Mouse (Mus musculus) liver, embryonic 12.5 days (tissue): ENCODE measurements around the gene Mettl1. TPM values are rescaled to one million over a fixed set of nuclear protein-coding genes. Genes with fewer than 3 reads are reported as not detected.
A peak's percentile ranks its signal among the peaks of the same experiment; 100 is the strongest.

ENCODE experiments used
- microRNA counts: library from miRNA; unstranded; fragments of <30 nt; microRNA quantifications from one replicate; lab custom pipeline; 2017
- microRNA-seq: library from miRNA; unstranded; fragments of <30 nt; microRNA quantifications from one replicate; pipeline ENCODE4, GENCODE M21; 2017
- polyA plus RNA-seq: library from polyadenylated mRNA; unstranded; fragments of >200 nt; fragmentation: Nextera tagmentation; extraction: Ambion mirVana; gene quantifications from 2 replicates; pipeline ENCODE4 v1.2.1, GENCODE M21; 2016

The Mettl1 gene
- polyA plus RNA-seq, 1 experiment from 2014 or later: 33.6 TPM

MicroRNA genes within 50 kb of the gene (microRNA counts, 519-probe panel; counts per million panel counts)
- microRNA mmu-miR-26a (lab: Ali Mortazavi, UCI): 582 counts per million, percentile 70 among the panel's probes with 10 or more counts
- 582 counts per million, percentile 70 among the panel's probes with 10 or more counts for microRNA mmu-miR-546 (lab: Ali Mortazavi, UCI)

Small RNA genes within 50 kb of the gene (microRNA-seq; reads per million reads assigned to microRNA genes)
- gene Mir26a-2: 47.8 reads per million, percentile 41 among the genes with 10 or more reads in this experiment
- gene Mir546: not detected

Other genes with a start within 250 kb of the Mettl1 start
- gene Atp23, start 140.1 kb upstream of the Mettl1 start, polyA plus RNA-seq: 13.9 and 14.4 TPM in 2 replicates
- gene Ctdsp2, start 62.7 kb upstream of the Mettl1 start, polyA plus RNA-seq: 22.2 and 24.0 TPM in 2 replicates
- 0.18 and 0.19 TPM in 2 replicates for gene Avil, start 40.7 kb upstream of the Mettl1 start, polyA plus RNA-seq
- gene Tsfm, start 10.6 kb upstream of the Mettl1 start, polyA plus RNA-seq: 72.3 and 75.5 TPM in 2 replicates
- 0.13 and 0.29 TPM in 2 replicates for gene Eef1akmt3, start 99 bp downstream of the Mettl1 start, polyA plus RNA-seq
- 0.05 and 0.10 TPM in 2 replicates for gene Cyp27b1, start 6.8 kb downstream of the Mettl1 start, polyA plus RNA-seq
- 0.06 and 0.20 TPM in 2 replicates for gene March9, start 18.8 kb downstream of the Mettl1 start, polyA plus RNA-seq
- gene Cdk4, start 22.1 kb downstream of the Mettl1 start, polyA plus RNA-seq: 766 and 777 TPM in 2 replicates
- gene Tspan31, start 28.9 kb downstream of the Mettl1 start, polyA plus RNA-seq: 75.2 and 81.9 TPM in 2 replicates
- gene Agap2, start 33.9 kb downstream of the Mettl1 start, polyA plus RNA-seq: 0.92 and 1.6 TPM in 2 replicates
- gene Os9, start 79.7 kb downstream of the Mettl1 start, polyA plus RNA-seq: 49.5 and 51.4 TPM in 2 replicates
- gene B4galnt1, start 123.8 kb downstream of the Mettl1 start, polyA plus RNA-seq: 12.6 TPM in 2 replicates
- 3.0 and 3.6 TPM in 2 replicates for gene Slc26a10, start 139.2 kb downstream of the Mettl1 start, polyA plus RNA-seq
- gene Arhgef25, start 148.7 kb downstream of the Mettl1 start, polyA plus RNA-seq: 14.3 and 17.4 TPM in 2 replicates
- gene Dtx3, start 154.3 kb downstream of the Mettl1 start, polyA plus RNA-seq: 33.2 and 36.9 TPM in 2 replicates
- gene Pip4k2c, start 170.2 kb downstream of the Mettl1 start, polyA plus RNA-seq: 44.7 and 50.0 TPM in 2 replicates
- gene Kif5a, start 221.9 kb downstream of the Mettl1 start, polyA plus RNA-seq: 0.08 and 0.12 TPM in 2 replicates
- gene Dctn2, start 225.0 kb downstream of the Mettl1 start, polyA plus RNA-seq: 95.5 and 96.1 TPM in 2 replicates
- gene Mbd6, start 247.6 kb downstream of the Mettl1 start, polyA plus RNA-seq: 8.5 and 9.8 TPM in 2 replicates